Mouse (Mus musculus): ENCODE measurements around the gene Irf1. TPM values are rescaled to one million over a fixed set of nuclear protein-coding genes. Genes with fewer than 3 reads are reported as not detected.

Irf1 gene
- total RNA-seq, 4 experiments from 2014 or later = 6.8 to 10.8 (median 9.4) TPM

GRCm38 (mm10) chr11:53759545-53760406 is 10.0 kb upstream of the Irf1 start:
- no peak for DNase-seq (ENCODE audit: low spot score in 2 of 2)

GRCm38 (mm10) chr11:53761284-53761683 is 8.5 kb upstream of the Irf1 start:
- DNase-seq (ENCODE audit: low spot score in 2 of 2) = no peak

- DNase-seq (ENCODE audit: low spot score in 2 of 2) = no peak
Observed at GRCm38 (mm10) chr11:53761822-53762221, 8.0 kb upstream of the Irf1 start.

- DNase-seq (ENCODE audit: low spot score in 2 of 2) = no peak
Observed at GRCm38 (mm10) chr11:53762426-53762825, 7.4 kb upstream of the Irf1 start.

GRCm38 (mm10) chr11:53762827-53763495 is 6.9 kb upstream of the Irf1 start:
- peak in 1 of 2 experiments; percentile 28 for DNase-seq (ENCODE audit: low spot score in 2 of 2)

- peak; percentile 49 to 76 for DNase-seq (ENCODE audit: low spot score in 2 of 2)
Observed at GRCm38 (mm10) chr11:53763496-53764140, 6.2 kb upstream of the Irf1 start.

- no peak for DNase-seq (ENCODE audit: low spot score in 2 of 2)
Observed at GRCm38 (mm10) chr11:53764581-53764980, 5.2 kb upstream of the Irf1 start.

- no peak for DNase-seq (ENCODE audit: low spot score in 2 of 2)
Observed at GRCm38 (mm10) chr11:53768422-53769184, 1.2 kb upstream of the Irf1 start.

- DNase-seq (ENCODE audit: low spot score in 2 of 2) = no peak
Observed at GRCm38 (mm10) chr11:53769185-53769576, 633 bp upstream of the Irf1 start.

GRCm38 (mm10) chr11:53770125-53770791 is 444 bp downstream of the Irf1 start:
- peak in 1 of 2 experiments; percentile 37 for DNase-seq (ENCODE audit: low spot score in 2 of 2)

- no peak for DNase-seq (ENCODE audit: low spot score in 2 of 2)
Observed at GRCm38 (mm10) chr11:53771001-53771744, 1.4 kb downstream of the Irf1 start.

GRCm38 (mm10) chr11:53772536-53772935 is 2.7 kb downstream of the Irf1 start:
- DNase-seq (ENCODE audit: low spot score in 2 of 2) = no peak

GRCm38 (mm10) chr11:53773087-53773486 is 3.3 kb downstream of the Irf1 start, which contains the start of gene Gm17334:
Gene Gm17334 (minus strand): TSS chr11:53773187.
- DNase-seq (ENCODE audit: low spot score in 2 of 2) = no peak

GRCm38 (mm10) chr11:53773641-53774360 is 4.0 kb downstream of the Irf1 start:
- DNase-seq (ENCODE audit: low spot score in 2 of 2) = no peak

- DNase-seq (ENCODE audit: low spot score in 2 of 2) = no peak
Observed at GRCm38 (mm10) chr11:53774659-53775255, 4.9 kb downstream of the Irf1 start.

GRCm38 (mm10) chr11:53777736-53778135 is 7.9 kb downstream of the Irf1 start:
- DNase-seq (ENCODE audit: low spot score in 2 of 2) = no peak

- no peak for DNase-seq (ENCODE audit: low spot score in 2 of 2)
Observed at GRCm38 (mm10) chr11:53778455-53778854, 8.6 kb downstream of the Irf1 start.

GRCm38 (mm10) chr11:53779808-53780207 is 10.0 kb downstream of the Irf1 start:
- DNase-seq (ENCODE audit: low spot score in 2 of 2) = no peak

- DNase-seq (ENCODE audit: low spot score in 2 of 2) = no peak
Observed at GRCm38 (mm10) chr11:53780262-53780661, 10.4 kb downstream of the Irf1 start.

All from left cerebral cortex, adult 8-10 months (tissue).